Comparison of ENCODE assay signal across 10 mouse cellular contexts in the genomic region with DNA sequence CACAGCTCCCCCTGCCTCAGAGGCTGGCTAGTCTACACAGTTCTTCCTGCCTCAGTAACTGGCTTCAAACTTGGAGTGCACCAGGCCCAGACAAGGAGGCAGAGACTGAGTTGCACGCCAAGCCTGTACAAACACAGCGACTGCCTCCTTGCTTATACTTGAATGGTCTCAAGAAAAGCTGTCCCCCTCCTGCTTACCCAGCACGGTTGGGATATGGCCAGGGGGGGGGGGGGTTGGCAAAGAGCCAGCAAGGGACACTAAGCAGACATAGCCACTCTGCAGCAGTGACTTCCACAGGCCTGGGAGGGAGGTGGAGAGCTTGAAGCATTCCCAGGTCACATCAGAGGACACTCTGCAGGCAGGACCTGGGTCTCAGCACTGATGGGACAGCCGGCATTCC.
DNase-seq lines count a peak whose midpoint lies in the region; ATAC-seq lines count a peak whose summit lies in the region.
"Had no signal": no experiment of that assay in that cellular context is flagged by ENCODE, and none has a peak within 500 bp of the region (broad histone marks: within the 10 kb centered on the region; RNA-seq: fewer than 3 reads in every experiment).

No protein-coding gene starts in this region.

- no peaks in the 10 kb centered on the region for H3K9me3 ChIP-seq in kidney, embryonic 14.5 days (ENCODE audit: control insufficient read depth, low read length)
- no peaks in the 10 kb centered on the region for H3K9me3 ChIP-seq in embryonic facial prominence, embryonic 13.5 days
- H3K9me3 ChIP-seq in hindbrain, embryonic 12.5 days (replicated peaks): no peaks in the 10 kb centered on the region
- H3K9me3 ChIP-seq in midbrain, embryonic 12.5 days: no peaks in the 10 kb centered on the region
- H3K9me3 ChIP-seq: megakaryocyte, embryonic 14.5 days had no signal

- H3K27ac ChIP-seq in kidney, embryonic 14.5 days (ENCODE audit: low read depth, low read length): peak overlapping the region; percentile 4; the same call in 1 of the 2 replicates
- peak overlapping the region; percentile 74 for H3K27ac ChIP-seq in embryonic facial prominence, embryonic 13.5 days
- peak overlapping the region; percentile 37; the same call in 1 of the 2 replicates for H3K27ac ChIP-seq in hindbrain, embryonic 12.5 days
- peak overlapping the region; percentile 35; the same call in 1 of the 2 replicates for H3K27ac ChIP-seq in midbrain, embryonic 12.5 days (replicated peaks)

- no peak overlapping the region for H3K9ac ChIP-seq in kidney, embryonic 14.5 days (ENCODE audit: low read depth, low read length)
- 0 out of 2 replicates have a peak overlapping the region, but pooled peaks have one; percentile 27 for H3K9ac ChIP-seq in embryonic facial prominence, embryonic 13.5 days
- no peak overlapping the region for H3K9ac ChIP-seq in hindbrain, embryonic 12.5 days
- 0 out of 2 replicates have a peak overlapping the region, but pooled peaks have one; percentile 11 for H3K9ac ChIP-seq in midbrain, embryonic 12.5 days (replicated peaks)

- peak; percentile 73 for ATAC-seq in kidney, embryonic 14.5 days (ENCODE audit: low FRiP score, low TSS enrichment)
- no peak for ATAC-seq in embryonic facial prominence, embryonic 13.5 days (ENCODE audit: insufficient number of reproducible peaks, insufficient read depth, low FRiP score, low TSS enrichment, low read depth)
- peak; percentile 63 for ATAC-seq in hindbrain, embryonic 12.5 days (ENCODE audit: low FRiP score)
- ATAC-seq in midbrain, embryonic 12.5 days (ENCODE audit: low FRiP score, low read depth): no peak; the same call in 1 of the 2 replicates
- no peak for ATAC-seq in megakaryocyte progenitor cell, adult 5-6 weeks (replicated peaks; ENCODE audit: poor library complexity)

- no peak for DNase-seq in kidney, adult 18-20 months
- DNase-seq in cerebellum, adult 9-11 months: no peak
- no peak for DNase-seq in cerebellum, postnatal 4 days (ENCODE audit: low spot score in 2 of 2)
- DNase-seq: adrenal gland, postnatal 14 days had no signal

- H3K4me2 ChIP-seq in kidney, embryonic 14.5 days (replicated peaks; ENCODE audit: low read depth, low read length): no peak overlapping the region
- H3K4me2 ChIP-seq in embryonic facial prominence, embryonic 13.5 days: no peak overlapping the region
- no peak overlapping the region for H3K4me2 ChIP-seq in hindbrain, embryonic 12.5 days (replicated peaks)
- H3K4me2 ChIP-seq in midbrain, embryonic 12.5 days (replicated peaks): no peak overlapping the region

- no peak overlapping the region for H3K4me3 ChIP-seq in kidney, embryonic 14.5 days (ENCODE audit: low read length)
- no peak overlapping the region for H3K4me3 ChIP-seq in embryonic facial prominence, embryonic 13.5 days
- H3K4me3 ChIP-seq in hindbrain, embryonic 12.5 days: no peak overlapping the region
- no peak overlapping the region for H3K4me3 ChIP-seq in midbrain, embryonic 12.5 days
- H3K4me3 ChIP-seq: megakaryocyte, embryonic 14.5 days had no signal

- peaks cover 13% of the 10 kb centered on the region for H3K4me1 ChIP-seq in kidney, embryonic 14.5 days (ENCODE audit: control insufficient read depth, insufficient read depth, low read length)
- H3K4me1 ChIP-seq in embryonic facial prominence, embryonic 13.5 days: peaks cover 64% of the 10 kb centered on the region
- H3K4me1 ChIP-seq in hindbrain, embryonic 12.5 days: peaks cover 26% of the 10 kb centered on the region
- peaks cover 30% of the 10 kb centered on the region for H3K4me1 ChIP-seq in midbrain, embryonic 12.5 days
- H3K4me1 ChIP-seq: megakaryocyte, embryonic 14.5 days had no signal

- no peaks in the 10 kb centered on the region for H3K27me3 ChIP-seq in kidney, embryonic 14.5 days (ENCODE audit: control insufficient read depth, insufficient read depth, low read length)
- H3K27me3 ChIP-seq in embryonic facial prominence, embryonic 13.5 days: no peaks in the 10 kb centered on the region
- H3K27me3 ChIP-seq in hindbrain, embryonic 12.5 days: no peaks in the 10 kb centered on the region
- H3K27me3 ChIP-seq in midbrain, embryonic 12.5 days: no peaks in the 10 kb centered on the region
- H3K27me3 ChIP-seq: megakaryocyte, embryonic 14.5 days had no signal

- WGBS in kidney, embryonic 14.5 days: 10% methylated on average over 4 of the region's 4 CpGs
- 22% methylated on average over 4 of the region's 4 CpGs for WGBS in embryonic facial prominence, embryonic 13.5 days
- WGBS in hindbrain, embryonic 12.5 days: 28% methylated on average over 4 of the region's 4 CpGs
- 22% methylated on average over 4 of the region's 4 CpGs for WGBS in midbrain, embryonic 12.5 days

- no peaks in the 10 kb centered on the region for H3K36me3 ChIP-seq in kidney, embryonic 14.5 days (ENCODE audit: control insufficient read depth, insufficient read depth, low read length)
- H3K36me3 ChIP-seq in embryonic facial prominence, embryonic 13.5 days: peaks cover 15% of the 10 kb centered on the region; the same call in 1 of the 2 replicates
- H3K36me3 ChIP-seq in hindbrain, embryonic 12.5 days: no peaks in the 10 kb centered on the region
- no peaks in the 10 kb centered on the region for H3K36me3 ChIP-seq in midbrain, embryonic 12.5 days

Comparison
In these comparisons a context has a peak if more than half of its experiments do, and no peak if none do; other contexts are left out.
1. ATAC-seq: peak in kidney, embryonic 14.5 days (single experiment) and hindbrain, embryonic 12.5 days (single experiment); none in embryonic facial prominence, embryonic 13.5 days (single experiment), midbrain, embryonic 12.5 days (single experiment) and megakaryocyte progenitor cell, adult 5-6 weeks (single experiment).
2. H3K27ac ChIP-seq: peak in every context shown above with its lines; median percentile 74 in embryonic facial prominence, embryonic 13.5 days; 37 in hindbrain, embryonic 12.5 days; 35 in midbrain, embryonic 12.5 days; 4 in kidney, embryonic 14.5 days.
3. H3K9ac ChIP-seq: peak in embryonic facial prominence, embryonic 13.5 days (single experiment) and midbrain, embryonic 12.5 days (single experiment); none in kidney, embryonic 14.5 days (single experiment) and hindbrain, embryonic 12.5 days (single experiment).